Mouse (Mus musculus): ENCODE data around the gene Lrrc36. TPM values are rescaled to one million over a fixed set of nuclear protein-coding genes. Genes with fewer than 3 reads are reported as not detected.

The Lrrc36 gene
- polyA plus RNA-seq, 1 experiment from 2014 or later: 3.0 TPM

DNA sequence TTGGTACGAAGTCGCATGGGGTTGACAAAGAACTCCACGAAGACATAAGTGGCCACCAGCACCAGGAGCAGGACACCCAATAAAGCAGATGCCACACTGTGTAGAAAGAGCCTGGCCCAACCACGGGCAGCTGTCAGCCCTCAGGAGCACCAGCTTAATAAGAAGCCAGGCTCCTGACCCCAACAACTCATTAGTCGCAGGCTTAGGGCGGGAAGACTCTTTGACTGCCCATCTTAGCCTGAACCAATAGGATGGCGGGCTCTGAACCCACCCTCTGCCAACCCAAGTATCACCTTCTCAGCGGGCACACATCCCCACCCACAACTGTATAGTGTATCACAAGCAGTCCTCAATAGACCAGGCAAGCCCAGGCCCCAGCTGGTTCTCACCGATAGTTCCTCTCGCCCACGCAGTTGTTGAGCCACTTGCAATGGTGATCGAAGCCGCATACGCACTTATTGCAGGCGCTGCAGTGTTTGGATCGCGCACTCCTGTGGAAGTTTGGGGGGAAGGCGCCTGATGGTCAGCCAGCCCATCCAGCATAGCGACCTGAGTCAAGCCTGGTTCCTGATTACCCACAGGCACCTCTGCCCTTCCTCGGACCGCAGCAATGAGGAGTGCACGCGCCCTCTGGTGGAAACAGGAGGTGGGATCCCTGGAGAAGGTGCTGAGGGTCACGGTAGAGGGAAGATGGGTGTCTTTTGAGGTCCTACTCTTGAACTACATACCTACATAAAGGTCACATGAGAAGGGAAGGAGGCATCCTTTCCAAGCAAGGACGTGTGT, 63.5 kb downstream of the Lrrc36 start:
- peak; percentile 75 for DNase-seq (ENCODE audit: low spot score)
- ATAC-seq (ENCODE audit: low FRiP score): no peak
- 42% methylated on average over 25 of the region's 25 CpGs for WGBS
- no peaks in the 10 kb centered on the region for H3K9me3 ChIP-seq (ENCODE audit: control insufficient read depth, low read length)
- H3K27ac ChIP-seq (ENCODE audit: low read depth, low read length): no peak overlapping the region
- H3K36me3 ChIP-seq (ENCODE audit: control insufficient read depth, insufficient read depth, low read length): no peaks in the 10 kb centered on the region
- H3K9ac ChIP-seq (ENCODE audit: low read depth, low read length): no peak overlapping the region
- H3K4me3 ChIP-seq (ENCODE audit: low read depth, low read length): no peak overlapping the region
- H3K4me2 ChIP-seq (replicated peaks; ENCODE audit: low read depth, low read length): no peak overlapping the region
- H3K4me1 ChIP-seq (replicated peaks; ENCODE audit: control insufficient read depth, insufficient read depth, low read length): peaks cover 27% of the 10 kb centered on the region
- H3K27me3 ChIP-seq (ENCODE audit: control insufficient read depth, insufficient read depth, low read length): peaks cover 8% of the 10 kb centered on the region

DNA sequence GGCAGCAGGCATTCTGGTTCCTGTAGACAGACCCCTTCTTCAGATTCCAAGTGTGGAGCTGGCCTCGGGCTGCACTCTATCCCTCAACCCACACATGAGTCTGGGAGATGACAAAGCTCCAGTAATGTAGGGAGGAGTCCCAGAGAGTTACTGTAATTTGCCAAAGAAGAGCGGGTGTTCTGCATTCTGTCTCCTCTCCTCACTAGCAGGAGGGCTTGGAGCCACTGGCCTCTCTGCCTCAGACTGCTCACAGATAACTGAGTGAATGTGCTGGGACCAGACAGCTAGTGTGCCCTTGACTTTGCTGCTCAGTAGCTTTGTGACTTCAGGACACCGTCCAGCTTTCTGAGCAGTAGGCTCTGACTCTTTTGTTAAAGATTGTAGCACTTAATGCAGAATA, 64.4 kb downstream of the Lrrc36 start:
- 81% methylated on average over 3 of the region's 3 CpGs for WGBS
- Histone ChIP-seq H3K4me1 (replicated peaks; ENCODE audit: control insufficient read depth, insufficient read depth, low read length) (peaks cover 23% of the 10 kb centered on the region), H3K4me3 (ENCODE audit: low read depth, low read length) (no peak overlapping the region), H3K36me3 (ENCODE audit: control insufficient read depth, insufficient read depth, low read length) (no peaks in the 10 kb centered on the region), H3K27ac (ENCODE audit: low read depth, low read length) (no peak overlapping the region), H3K4me2 (replicated peaks; ENCODE audit: low read depth, low read length) (no peak overlapping the region), H3K27me3 (ENCODE audit: control insufficient read depth, insufficient read depth, low read length) (peaks cover 8% of the 10 kb centered on the region), H3K9ac (ENCODE audit: low read depth, low read length) (no peak overlapping the region), H3K9me3 (ENCODE audit: control insufficient read depth, low read length) (no peaks in the 10 kb centered on the region)
- no peak for ATAC-seq (ENCODE audit: low FRiP score)
- no peak for DNase-seq (ENCODE audit: low spot score)

DNA sequence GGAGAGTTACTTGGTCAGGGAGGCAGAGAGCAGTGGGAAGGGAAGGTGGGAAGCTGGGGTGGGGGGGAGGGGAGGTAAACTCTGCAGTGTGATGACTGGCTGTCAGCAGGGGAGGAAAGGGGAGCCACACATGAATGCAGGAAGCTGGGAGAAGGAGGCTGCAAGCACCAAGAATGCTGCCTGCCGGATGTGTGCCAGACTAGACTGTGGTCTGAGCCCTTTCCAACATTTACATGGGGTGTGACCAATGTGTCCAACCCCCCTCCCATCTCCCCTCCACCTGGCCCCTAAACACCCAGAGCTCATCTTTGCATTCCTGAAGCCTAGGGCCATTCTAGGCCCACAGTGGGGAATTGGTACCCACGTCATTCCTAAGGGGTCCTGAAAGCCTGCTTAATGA, 67.6 kb downstream of the Lrrc36 start:
- H3K27ac ChIP-seq (ENCODE audit: low read depth, low read length): no peak overlapping the region
- no peak overlapping the region for H3K4me3 ChIP-seq (ENCODE audit: low read depth, low read length)
- H3K4me1 ChIP-seq (replicated peaks; ENCODE audit: control insufficient read depth, insufficient read depth, low read length): no peaks in the 10 kb centered on the region
- 34% methylated on average over 2 of the region's 2 CpGs for WGBS
- H3K27me3 ChIP-seq (ENCODE audit: control insufficient read depth, insufficient read depth, low read length): no peaks in the 10 kb centered on the region
- ATAC-seq (ENCODE audit: low FRiP score) (no peak), DNase-seq (ENCODE audit: low spot score) (peak; percentile 9)
- H3K9ac ChIP-seq (ENCODE audit: low read depth, low read length): no peak overlapping the region
- no peaks in the 10 kb centered on the region for H3K36me3 ChIP-seq (ENCODE audit: control insufficient read depth, insufficient read depth, low read length)
- no peak overlapping the region for H3K4me2 ChIP-seq (replicated peaks; ENCODE audit: low read depth, low read length)
- no peaks in the 10 kb centered on the region for H3K9me3 ChIP-seq (ENCODE audit: control insufficient read depth, low read length)

DNA sequence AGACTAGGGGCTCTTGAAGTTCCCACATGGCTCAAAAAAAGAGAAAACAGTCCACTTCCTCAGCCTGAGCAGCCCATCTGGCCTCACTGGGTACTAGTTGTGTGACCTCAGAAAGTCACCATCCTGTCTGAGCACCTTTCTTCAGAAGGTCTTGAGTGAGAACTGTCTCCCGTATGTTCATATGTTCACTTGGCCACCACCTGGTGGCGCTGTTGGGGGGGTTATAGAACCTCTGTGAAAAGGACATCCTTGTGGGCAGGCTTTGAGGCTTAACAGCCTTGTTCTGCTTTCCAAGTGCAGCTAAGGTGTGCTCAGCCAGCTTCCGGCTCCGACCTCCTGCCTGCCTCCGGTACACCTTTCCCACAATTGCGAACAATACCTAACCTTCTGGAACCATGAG, 68.1 kb downstream of the Lrrc36 start:
- WGBS: 72% methylated on average over 6 of the region's 6 CpGs
- no peaks in the 10 kb centered on the region for H3K4me1 ChIP-seq (replicated peaks; ENCODE audit: control insufficient read depth, insufficient read depth, low read length)
- DNase-seq (ENCODE audit: low spot score) (peak; percentile 77), ATAC-seq (ENCODE audit: low FRiP score) (no peak)
- H3K9ac ChIP-seq (ENCODE audit: low read depth, low read length): no peak overlapping the region
- no peak overlapping the region for H3K4me2 ChIP-seq (replicated peaks; ENCODE audit: low read depth, low read length)
- no peak overlapping the region for H3K4me3 ChIP-seq (ENCODE audit: low read depth, low read length)
- H3K27ac ChIP-seq (ENCODE audit: low read depth, low read length): no peak overlapping the region
- H3K36me3 ChIP-seq (ENCODE audit: control insufficient read depth, insufficient read depth, low read length): no peaks in the 10 kb centered on the region
- no peaks in the 10 kb centered on the region for H3K27me3 ChIP-seq (ENCODE audit: control insufficient read depth, insufficient read depth, low read length)
- no peaks in the 10 kb centered on the region for H3K9me3 ChIP-seq (ENCODE audit: control insufficient read depth, low read length)

DNA sequence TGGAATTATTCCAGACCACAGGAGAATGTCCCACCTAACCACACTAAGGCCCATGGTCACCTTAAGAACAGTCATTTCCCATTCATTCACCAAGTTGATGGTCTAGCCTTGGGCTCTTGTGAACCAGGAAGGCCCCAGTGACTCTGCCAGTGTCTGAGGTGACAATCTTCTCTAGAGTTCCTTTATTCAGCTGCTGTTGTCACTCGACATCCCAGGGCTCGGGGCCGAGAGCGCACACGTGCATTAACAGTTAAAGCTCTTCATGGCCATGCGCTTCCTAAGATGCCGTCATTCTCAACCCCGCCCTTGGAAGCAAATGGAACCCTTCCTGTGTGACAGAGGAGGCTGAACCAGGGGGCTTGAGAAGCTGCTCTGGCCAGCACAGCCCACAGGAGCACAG, 68.8 kb downstream of the Lrrc36 start:
- Histone ChIP-seq H3K9ac (ENCODE audit: low read depth, low read length) (no peak overlapping the region), H3K27ac (ENCODE audit: low read depth, low read length) (no peak overlapping the region), H3K36me3 (ENCODE audit: control insufficient read depth, insufficient read depth, low read length) (no peaks in the 10 kb centered on the region), H3K4me3 (ENCODE audit: low read depth, low read length) (no peak overlapping the region), H3K4me1 (replicated peaks; ENCODE audit: control insufficient read depth, insufficient read depth, low read length) (no peaks in the 10 kb centered on the region), H3K9me3 (ENCODE audit: control insufficient read depth, low read length) (no peaks in the 10 kb centered on the region), H3K27me3 (ENCODE audit: control insufficient read depth, insufficient read depth, low read length) (no peaks in the 10 kb centered on the region), H3K4me2 (replicated peaks; ENCODE audit: low read depth, low read length) (no peak overlapping the region)
- no peak for DNase-seq (ENCODE audit: low spot score)
- ATAC-seq (ENCODE audit: low FRiP score): no peak
- 83% methylated on average over 8 of the region's 8 CpGs for WGBS

DNA sequence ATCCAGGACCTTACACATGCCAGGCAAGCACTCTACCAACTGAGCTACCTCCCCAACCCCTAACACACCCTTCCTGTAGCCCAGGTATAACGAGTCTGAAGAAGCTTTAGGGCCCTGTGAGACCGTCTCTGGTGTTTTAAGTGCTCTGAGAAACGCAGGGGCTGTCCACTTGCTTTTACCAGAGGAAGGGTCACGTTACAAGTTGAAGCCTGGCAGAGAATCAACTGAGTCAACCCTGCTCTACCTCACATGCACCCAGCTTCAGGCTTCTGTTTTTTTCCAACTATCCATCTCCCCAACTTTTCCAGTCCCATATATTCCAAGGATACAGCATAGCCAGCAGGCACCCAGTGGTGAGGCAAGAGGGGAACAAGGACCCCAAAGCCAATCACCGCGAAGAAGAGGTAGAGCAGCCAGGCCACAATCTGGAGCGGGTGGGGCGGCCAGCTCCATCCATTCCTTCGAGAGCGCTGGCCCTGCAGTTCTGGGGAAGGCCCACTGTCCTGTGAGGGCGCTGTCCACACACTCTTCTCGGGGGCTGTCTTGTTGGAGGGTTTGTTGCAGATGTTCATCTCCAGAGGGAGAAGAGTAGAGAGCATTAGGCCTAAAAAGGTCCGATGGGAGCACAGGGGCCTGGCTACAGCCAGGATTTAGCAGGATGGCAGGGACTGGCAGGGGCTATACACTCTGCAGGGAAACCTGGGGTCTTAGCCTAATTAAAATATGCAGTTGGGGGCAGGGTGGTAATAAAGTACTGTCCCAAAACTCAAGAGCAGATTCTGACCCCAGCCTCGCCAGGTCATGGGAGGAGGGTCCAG, 70.0 kb downstream of the Lrrc36 start:
- Histone ChIP-seq H3K4me2 (replicated peaks; ENCODE audit: low read depth, low read length) (no peak overlapping the region), H3K27me3 (ENCODE audit: control insufficient read depth, insufficient read depth, low read length) (no peaks in the 10 kb centered on the region), H3K9me3 (ENCODE audit: control insufficient read depth, low read length) (no peaks in the 10 kb centered on the region), H3K36me3 (ENCODE audit: control insufficient read depth, insufficient read depth, low read length) (no peaks in the 10 kb centered on the region), H3K27ac (ENCODE audit: low read depth, low read length) (no peak overlapping the region), H3K4me3 (ENCODE audit: low read depth, low read length) (no peak overlapping the region), H3K9ac (ENCODE audit: low read depth, low read length) (no peak overlapping the region), H3K4me1 (replicated peaks; ENCODE audit: control insufficient read depth, insufficient read depth, low read length) (no peaks in the 10 kb centered on the region)
- WGBS: 30% methylated on average over 14 of the region's 14 CpGs
- peak; percentile 64 for DNase-seq (ENCODE audit: low spot score)
- peak; percentile 50; the same call in 1 of the 2 replicates for ATAC-seq (ENCODE audit: low FRiP score)

DNA sequence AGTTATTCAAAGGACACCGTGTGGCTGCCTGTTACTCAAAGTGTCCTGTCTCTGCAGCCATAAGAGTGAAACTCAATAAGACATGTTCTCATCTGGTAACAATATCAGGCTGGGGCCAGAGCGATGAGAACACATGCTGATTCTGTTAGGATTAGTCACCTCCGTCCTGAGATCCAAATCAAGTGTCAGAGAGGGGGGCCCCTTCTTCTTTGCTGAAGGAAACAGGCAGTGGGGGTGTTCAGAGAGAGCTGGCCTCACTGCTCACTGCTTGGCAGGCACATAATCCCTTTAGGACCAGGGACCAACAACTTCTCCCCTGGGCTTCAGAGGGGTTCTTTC, 70.6 kb downstream of the Lrrc36 start:
- Histone ChIP-seq H3K4me1 (replicated peaks; ENCODE audit: control insufficient read depth, insufficient read depth, low read length) (no peaks in the 10 kb centered on the region), H3K4me3 (ENCODE audit: low read depth, low read length) (no peak overlapping the region), H3K27ac (ENCODE audit: low read depth, low read length) (no peak overlapping the region), H3K4me2 (replicated peaks; ENCODE audit: low read depth, low read length) (no peak overlapping the region), H3K9ac (ENCODE audit: low read depth, low read length) (no peak overlapping the region), H3K9me3 (ENCODE audit: control insufficient read depth, low read length) (no peaks in the 10 kb centered on the region), H3K27me3 (ENCODE audit: control insufficient read depth, insufficient read depth, low read length) (no peaks in the 10 kb centered on the region), H3K36me3 (ENCODE audit: control insufficient read depth, insufficient read depth, low read length) (no peaks in the 10 kb centered on the region)
- DNase-seq (ENCODE audit: low spot score) (no peak), ATAC-seq (ENCODE audit: low FRiP score) (no peak)
- 44% methylated on average over 3 of the region's 3 CpGs for WGBS

DNA sequence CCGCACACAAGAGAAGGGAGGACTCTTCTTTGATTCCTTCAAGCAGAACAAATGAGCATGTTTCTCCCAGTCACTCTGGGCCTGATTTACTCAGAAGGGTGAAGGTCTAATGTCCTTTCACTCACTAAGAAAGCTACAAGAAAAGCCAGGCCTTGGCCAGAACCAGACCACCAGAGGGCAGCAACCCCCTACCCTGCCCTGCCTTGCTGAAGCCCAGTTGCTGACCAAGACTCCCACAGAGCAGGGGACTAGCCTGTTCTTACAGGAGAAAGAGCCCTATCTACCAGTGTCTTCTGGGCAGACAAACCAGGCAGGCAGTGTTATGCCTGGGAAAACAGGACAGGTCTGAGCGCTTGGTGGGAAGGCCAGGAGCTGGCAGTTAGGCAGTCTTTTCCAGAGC, 71.0 kb downstream of the Lrrc36 start:
- Histone ChIP-seq H3K4me3 (ENCODE audit: low read depth, low read length) (no peak overlapping the region), H3K27ac (ENCODE audit: low read depth, low read length) (no peak overlapping the region), H3K4me1 (replicated peaks; ENCODE audit: control insufficient read depth, insufficient read depth, low read length) (no peaks in the 10 kb centered on the region), H3K9ac (ENCODE audit: low read depth, low read length) (no peak overlapping the region), H3K4me2 (replicated peaks; ENCODE audit: low read depth, low read length) (no peak overlapping the region), H3K36me3 (ENCODE audit: control insufficient read depth, insufficient read depth, low read length) (no peaks in the 10 kb centered on the region), H3K9me3 (ENCODE audit: control insufficient read depth, low read length) (no peaks in the 10 kb centered on the region), H3K27me3 (ENCODE audit: control insufficient read depth, insufficient read depth, low read length) (no peaks in the 10 kb centered on the region)
- ATAC-seq (ENCODE audit: low FRiP score): 0 out of 2 replicates have a peak, but pooled peaks have one; percentile 28
- peak; percentile 78 for DNase-seq (ENCODE audit: low spot score)
- WGBS: 22% methylated on average over 2 of the region's 2 CpGs

DNA sequence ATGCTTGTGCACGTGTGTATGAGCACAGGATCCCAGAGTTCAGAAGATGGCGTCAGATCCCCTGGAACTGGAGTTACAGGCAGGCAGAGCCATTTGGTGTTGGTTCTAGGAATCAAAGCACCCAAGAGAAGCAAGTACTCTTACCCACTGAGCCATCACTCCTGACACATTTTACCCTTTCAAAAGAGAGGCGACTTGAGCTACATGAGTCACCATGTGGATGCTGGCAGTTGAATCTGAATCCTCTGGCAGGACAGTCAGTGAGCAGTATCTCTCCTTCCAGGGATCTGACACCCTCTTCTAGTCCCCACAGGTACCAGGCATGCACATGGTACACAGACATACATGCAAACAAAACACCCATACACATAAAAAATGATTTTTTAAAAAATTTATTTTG, 74.7 kb downstream of the Lrrc36 start:
- H3K4me2 ChIP-seq (replicated peaks; ENCODE audit: low read depth, low read length): no peak overlapping the region
- H3K4me1 ChIP-seq (replicated peaks; ENCODE audit: control insufficient read depth, insufficient read depth, low read length): no peaks in the 10 kb centered on the region
- no peak overlapping the region for H3K9ac ChIP-seq (ENCODE audit: low read depth, low read length)
- H3K9me3 ChIP-seq (ENCODE audit: control insufficient read depth, low read length): no peaks in the 10 kb centered on the region
- no peak for DNase-seq (ENCODE audit: low spot score)
- WGBS: 63% methylated on average over 3 of the region's 3 CpGs
- no peak overlapping the region for H3K27ac ChIP-seq (ENCODE audit: low read depth, low read length)
- H3K36me3 ChIP-seq (ENCODE audit: control insufficient read depth, insufficient read depth, low read length): no peaks in the 10 kb centered on the region
- ATAC-seq (ENCODE audit: low FRiP score): no peak
- no peaks in the 10 kb centered on the region for H3K27me3 ChIP-seq (ENCODE audit: control insufficient read depth, insufficient read depth, low read length)
- H3K4me3 ChIP-seq (ENCODE audit: low read depth, low read length): no peak overlapping the region

Data from hindbrain, embryonic 11.5 days (tissue).